Mouse (Mus musculus) hindbrain, embryonic 15.5 days (tissue): ENCODE results near the gene BC004004. TPM values are rescaled to one million over a fixed set of nuclear protein-coding genes. Genes with fewer than 3 reads are reported as not detected.
"Not testable (repeated sequence)": the region's sequence is repeated elsewhere in the genome, so short reads cannot be mapped to it uniquely, and the experiment has no call there.

Source experiments
- ATAC-seq: fragments of 200-750 bp; cut with Nextera tagmentation; 2 replicates; pipeline ENCODE4 v1.8.0; 2017; ENCODE audit warnings: low read depth, moderate number of reproducible peaks, moderate TSS enrichment; ENCODE audit not compliant: low FRiP score
- H3K27ac ChIP-seq: fragments of 300-500 bp; sonication (generic); replicated peaks from 2 replicates; pipeline ENCODE4 v1.5.1; 2015; ENCODE audit warnings: mild to moderate bottlenecking, inconsistent platforms
- H3K27me3 ChIP-seq: fragments of 300-500 bp; sonication (generic); 2 replicates; pipeline ENCODE4 v1.6.1; 2015; ENCODE audit warnings: control low read depth, inconsistent platforms
- H3K36me3 ChIP-seq: fragments of 300-500 bp; sonication (generic); 2 replicates; pipeline ENCODE4 v1.6.1; 2015; ENCODE audit warnings: control low read depth, inconsistent platforms
- H3K4me1 ChIP-seq: fragments of 300-500 bp; sonication (generic); replicated peaks from 2 replicates; pipeline ENCODE4 v1.6.1; 2015; ENCODE audit warnings: control low read depth, inconsistent platforms
- H3K4me2 ChIP-seq: fragments of 300-500 bp; sonication (generic); 2 replicates; pipeline ENCODE4 v1.6.1; 2015; ENCODE audit warnings: moderate library complexity, mild to moderate bottlenecking, inconsistent platforms
- H3K4me3 ChIP-seq: fragments of 300-500 bp; sonication (generic); 2 replicates; pipeline ENCODE4 v1.5.1; 2015; ENCODE audit warnings: mild to moderate bottlenecking, inconsistent platforms
- H3K9ac ChIP-seq: fragments of 300-500 bp; sonication (generic); 2 replicates; pipeline ENCODE4 v1.6.1; 2015; ENCODE audit warnings: inconsistent platforms
- H3K9me3 ChIP-seq: fragments of 300-500 bp; sonication (generic); 2 replicates; pipeline ENCODE4 v1.6.1; 2016; ENCODE audit warnings: control low read depth, inconsistent platforms
- WGBS: fragments of 180-500 bp; shearing (Covaris S2); methylation state at CpG from one replicate; pipeline ENCODE4 v1.1.7; 2015; 5-methylcytosine and 5-hydroxymethylcytosine counted together
- polyA plus RNA-seq: library from polyadenylated mRNA; unstranded; fragments of >200 nt; fragmentation: Nextera tagmentation; extraction: Ambion mirVana; gene quantifications from 2 replicates; pipeline ENCODE4 v1.2.1, GENCODE M21; 2015

Gene BC004004
- polyA plus RNA-seq, 1 experiment from 2014 or later = 121 TPM

GRCm38 (mm10) chr17:29345272-29345671 lies 76.7 kb downstream of the BC004004 start:
- Histone ChIP-seq H3K4me2 (peak overlapping the region; percentile 73), H3K4me3 (peak overlapping the region; percentile 96; the same call in 1 of the 2 replicates), H3K27ac (0 out of 2 replicates have a peak overlapping the region, but pooled peaks have one; percentile 95), H3K9me3 (no peaks in the 10 kb centered on the region), H3K36me3 (peaks cover 6% of the 10 kb centered on the region; the same call in 1 of the 2 replicates), H3K27me3 (no peaks in the 10 kb centered on the region), H3K9ac (no peak overlapping the region), H3K4me1 (peaks cover 46% of the 10 kb centered on the region)
- ATAC-seq = no peak
- 94% methylated on average over 12 of the region's 12 CpGs for WGBS

GRCm38 (mm10) chr17:29346496-29347125 lies 78.0 kb downstream of the BC004004 start:
- peak overlapping the region; percentile 95 for H3K27ac ChIP-seq
- no peaks in the 10 kb centered on the region for H3K27me3 ChIP-seq
- H3K9me3 ChIP-seq = no peaks in the 10 kb centered on the region
- WGBS = 1% methylated on average over 11 of the region's 11 CpGs
- peaks cover 6% of the 10 kb centered on the region; the same call in 1 of the 2 replicates for H3K36me3 ChIP-seq
- peak overlapping the region; percentile 96 for H3K4me3 ChIP-seq
- H3K4me1 ChIP-seq = peaks cover 40% of the 10 kb centered on the region
- ATAC-seq = peak; percentile 16; the same call in 1 of the 2 replicates
- peak overlapping the region; percentile 73 for H3K4me2 ChIP-seq
- H3K9ac ChIP-seq = peak overlapping the region; percentile 95

- no peaks in the 10 kb centered on the region for H3K9me3 ChIP-seq
- ATAC-seq = peak; percentile 6
- H3K36me3 ChIP-seq = peaks cover 6% of the 10 kb centered on the region; the same call in 1 of the 2 replicates
- peak overlapping the region; percentile 73 for H3K4me2 ChIP-seq
- no peaks in the 10 kb centered on the region for H3K27me3 ChIP-seq
- peak overlapping the region; percentile 95 for H3K9ac ChIP-seq
- H3K4me3 ChIP-seq = peak overlapping the region; percentile 96
- peaks cover 34% of the 10 kb centered on the region for H3K4me1 ChIP-seq
- peak overlapping the region; percentile 95 for H3K27ac ChIP-seq
- WGBS = under 1% methylated on average over 42 of the region's 45 CpGs
Observed at GRCm38 (mm10) chr17:29347126-29347644, 78.6 kb downstream of the BC004004 start.

GRCm38 (mm10) chr17:29347645-29348256 lies 79.2 kb downstream of the BC004004 start, which contains the start of gene Mtch1:
Mtch1 (minus strand) TSS chr17:29347934.
- H3K9ac ChIP-seq = peak within 1 kb of the TSS; percentile 95
- peaks cover 6% of the 10 kb centered on the region; the same call in 1 of the 2 replicates for H3K36me3 ChIP-seq
- H3K4me1 ChIP-seq = peaks cover 28% of the 10 kb centered on the region
- peak; percentile 92 for ATAC-seq
- H3K4me3 ChIP-seq = peak within 1 kb of the TSS; percentile 96
- no peaks in the 10 kb centered on the region for H3K9me3 ChIP-seq
- no peaks in the 10 kb centered on the region for H3K27me3 ChIP-seq
- under 1% methylated on average over 46 of the region's 53 CpGs for WGBS
- peak within 1 kb of the TSS; percentile 95 for H3K27ac ChIP-seq
- peak within 1 kb of the TSS; percentile 73 for H3K4me2 ChIP-seq

- no peaks in the 10 kb centered on the region for H3K36me3 ChIP-seq
- H3K4me2 ChIP-seq = no peak overlapping the region
- no peak overlapping the region for H3K4me3 ChIP-seq
- WGBS = 64% methylated on average over 2 of the region's 2 CpGs
- peaks cover 25% of the 10 kb centered on the region for H3K4me1 ChIP-seq
- no peak overlapping the region for H3K9ac ChIP-seq
- no peaks in the 10 kb centered on the region for H3K27me3 ChIP-seq
- ATAC-seq = no peak
- H3K27ac ChIP-seq = no peak overlapping the region
- H3K9me3 ChIP-seq = no peaks in the 10 kb centered on the region
Observed at GRCm38 (mm10) chr17:29348996-29349395, 80.4 kb downstream of the BC004004 start.

- H3K27me3 ChIP-seq, H3K9ac ChIP-seq, H3K4me3 ChIP-seq, H3K36me3 ChIP-seq, H3K4me2 ChIP-seq, H3K9me3 ChIP-seq, H3K27ac ChIP-seq, ATAC-seq: not testable (repeated sequence)
- 60% methylated on average over 5 of the region's 5 CpGs for WGBS
- H3K4me1 ChIP-seq = peaks cover 25% of the 10 kb centered on the region
Observed at GRCm38 (mm10) chr17:29351056-29351455, 82.5 kb downstream of the BC004004 start.

- H3K27ac ChIP-seq = peak overlapping the region; percentile 97
- H3K4me3 ChIP-seq = no peak overlapping the region
- peak overlapping the region; percentile 52 for H3K9ac ChIP-seq
- H3K4me1 ChIP-seq = peaks cover 26% of the 10 kb centered on the region
- no peaks in the 10 kb centered on the region for H3K9me3 ChIP-seq
- 11% methylated on average over 5 of the region's 5 CpGs for WGBS
- H3K36me3 ChIP-seq = no peaks in the 10 kb centered on the region
- ATAC-seq = peak; percentile 49
- no peaks in the 10 kb centered on the region for H3K27me3 ChIP-seq
- peak overlapping the region; percentile 71 for H3K4me2 ChIP-seq
Observed at GRCm38 (mm10) chr17:29355461-29355840, 86.9 kb downstream of the BC004004 start.

- Histone ChIP-seq H3K9ac (peak overlapping the region; percentile 52), H3K4me2 (peak overlapping the region; percentile 71), H3K36me3 (no peaks in the 10 kb centered on the region), H3K27ac (peak overlapping the region; percentile 97), H3K9me3 (no peaks in the 10 kb centered on the region), H3K4me3 (peak overlapping the region; percentile 39), H3K4me1 (peaks cover 26% of the 10 kb centered on the region), H3K27me3 (no peaks in the 10 kb centered on the region)
- peak; percentile 67 for ATAC-seq
- WGBS = 4% methylated on average over 17 of the region's 17 CpGs
Observed at GRCm38 (mm10) chr17:29355841-29356478, 87.4 kb downstream of the BC004004 start.

GRCm38 (mm10) chr17:29356479-29356856 lies 87.9 kb downstream of the BC004004 start:
- Histone ChIP-seq H3K9me3 (no peaks in the 10 kb centered on the region), H3K9ac (peak overlapping the region; percentile 53), H3K4me3 (peak overlapping the region; percentile 39), H3K27ac (peak overlapping the region; percentile 97), H3K4me1 (peaks cover 26% of the 10 kb centered on the region), H3K27me3 (no peaks in the 10 kb centered on the region), H3K36me3 (no peaks in the 10 kb centered on the region), H3K4me2 (peak overlapping the region; percentile 71)
- 0% methylated on average over 11 of the region's 11 CpGs for WGBS
- ATAC-seq = peak; percentile 96

- peak overlapping the region; percentile 97 for H3K27ac ChIP-seq
- no peaks in the 10 kb centered on the region for H3K9me3 ChIP-seq
- peak overlapping the region; percentile 53 for H3K9ac ChIP-seq
- peak; percentile 52 for ATAC-seq
- peak overlapping the region; percentile 71 for H3K4me2 ChIP-seq
- WGBS = 8% methylated on average over 9 of the region's 9 CpGs
- H3K4me1 ChIP-seq = peaks cover 26% of the 10 kb centered on the region
- H3K27me3 ChIP-seq = no peaks in the 10 kb centered on the region
- no peaks in the 10 kb centered on the region for H3K36me3 ChIP-seq
- peak overlapping the region; percentile 39 for H3K4me3 ChIP-seq
Observed at GRCm38 (mm10) chr17:29356882-29357281, 88.3 kb downstream of the BC004004 start.

GRCm38 (mm10) chr17:29358928-29359327 lies 90.3 kb downstream of the BC004004 start:
- Histone ChIP-seq H3K4me2 (no peak overlapping the region), H3K4me1 (peaks cover 26% of the 10 kb centered on the region), H3K9me3 (no peaks in the 10 kb centered on the region), H3K27ac (no peak overlapping the region), H3K4me3 (no peak overlapping the region), H3K9ac (no peak overlapping the region), H3K36me3 (no peaks in the 10 kb centered on the region), H3K27me3 (no peaks in the 10 kb centered on the region)
- no peak for ATAC-seq
- WGBS = 60% methylated on average over 3 of the region's 3 CpGs

GRCm38 (mm10) chr17:29360761-29361221 lies 92.2 kb downstream of the BC004004 start, which contains the start of gene Fgd2:
Fgd2 (plus strand) TSS chr17:29360914.
- no peak within 1 kb of the TSS for H3K27ac ChIP-seq

More at GRCm38 (mm10) chr17:29360761-29361221, 92.2 kb downstream of the BC004004 start, which contains the start of gene Fgd2:
- Histone ChIP-seq H3K4me2 (no peak within 1 kb of the TSS), H3K4me1 (peaks cover 16% of the 10 kb centered on the region), H3K27me3 (no peaks in the 10 kb centered on the region), H3K36me3 (no peaks in the 10 kb centered on the region), H3K9ac (no peak within 1 kb of the TSS), H3K4me3 (no peak within 1 kb of the TSS), H3K9me3 (no peaks in the 10 kb centered on the region)
- WGBS = 27% methylated on average over 5 of the region's 5 CpGs
- no peak for ATAC-seq
